Mouse (Mus musculus): ENCODE data around the gene Ly6g6c.

Ly6g6c gene

DNA sequence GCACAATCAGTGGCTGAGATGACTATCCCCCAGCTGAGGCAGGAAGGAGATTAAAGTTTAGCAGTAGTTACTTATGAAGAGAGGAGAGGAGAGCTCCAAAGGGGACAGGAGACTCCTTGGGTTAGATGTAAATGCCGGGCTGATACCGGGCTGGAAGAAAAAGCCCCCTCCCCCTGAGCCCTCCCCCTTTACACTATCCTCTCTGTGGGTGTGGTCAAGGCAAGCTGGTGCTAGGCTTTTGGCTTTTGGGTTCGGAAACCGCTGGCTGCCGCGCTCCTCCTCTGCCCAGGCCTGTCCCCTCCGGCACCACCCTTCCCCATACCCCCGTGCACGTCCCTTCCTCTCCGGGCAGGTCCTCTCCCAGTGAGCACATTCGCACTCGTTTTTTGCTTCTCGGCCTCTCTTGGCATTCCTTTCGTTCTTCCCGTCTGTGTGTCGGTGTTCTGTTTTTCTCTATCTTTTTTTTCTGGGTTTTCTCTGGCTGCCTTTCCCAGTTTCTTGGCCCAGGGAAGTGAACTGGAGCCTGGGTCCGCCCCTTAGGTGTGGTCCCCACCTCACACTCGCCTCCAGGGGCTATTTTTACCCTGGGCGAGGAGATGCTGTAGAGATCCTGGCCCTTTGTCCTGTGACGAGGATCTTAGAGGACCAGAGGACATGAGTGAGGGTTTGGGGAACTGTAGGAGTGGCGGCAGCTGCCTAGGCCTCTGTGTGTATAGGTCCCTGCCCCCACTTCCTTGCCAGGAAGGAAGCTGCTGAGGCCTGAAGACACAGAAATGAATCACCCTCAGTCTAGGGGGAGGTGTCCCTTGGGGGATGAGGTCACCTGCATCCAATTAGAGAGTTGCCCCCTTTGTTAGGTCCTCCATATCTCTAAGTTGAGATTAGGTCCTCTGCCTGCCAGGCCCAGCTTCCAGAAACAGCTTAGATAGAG lies 13.8 kb upstream of the Ly6g6c start:
- in situ Hi-C loops (cut with MboI; ENCODE audit: unreplicated experiment in 2 of 2), result no loop called here

DNA sequence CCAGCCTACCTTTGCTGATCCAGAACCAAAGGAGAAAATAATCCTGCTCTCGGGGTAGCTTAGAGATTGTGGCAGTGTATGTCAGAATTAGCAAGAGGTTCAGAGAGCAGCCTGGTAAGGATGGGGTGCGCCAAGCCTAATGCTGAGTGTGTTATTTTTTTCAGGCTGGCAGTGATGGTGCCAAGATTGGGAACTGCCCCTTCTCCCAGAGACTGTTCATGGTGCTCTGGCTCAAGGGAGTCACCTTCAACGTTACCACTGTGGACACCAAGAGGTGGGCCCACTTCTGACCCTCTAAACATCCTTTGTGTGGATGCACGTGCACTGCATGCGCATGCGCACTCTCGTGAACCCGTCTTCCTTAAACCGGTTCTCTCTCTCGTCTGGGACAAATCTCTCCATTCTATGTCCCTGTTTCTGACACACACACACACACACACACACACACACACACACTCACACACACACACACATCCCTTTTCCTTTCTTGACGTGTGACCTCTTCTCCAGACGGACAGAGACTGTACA lies 12.9 kb upstream of the Ly6g6c start:
- in situ Hi-C loops (cut with MboI; ENCODE audit: unreplicated experiment in 2 of 2), result no loop called here

DNA sequence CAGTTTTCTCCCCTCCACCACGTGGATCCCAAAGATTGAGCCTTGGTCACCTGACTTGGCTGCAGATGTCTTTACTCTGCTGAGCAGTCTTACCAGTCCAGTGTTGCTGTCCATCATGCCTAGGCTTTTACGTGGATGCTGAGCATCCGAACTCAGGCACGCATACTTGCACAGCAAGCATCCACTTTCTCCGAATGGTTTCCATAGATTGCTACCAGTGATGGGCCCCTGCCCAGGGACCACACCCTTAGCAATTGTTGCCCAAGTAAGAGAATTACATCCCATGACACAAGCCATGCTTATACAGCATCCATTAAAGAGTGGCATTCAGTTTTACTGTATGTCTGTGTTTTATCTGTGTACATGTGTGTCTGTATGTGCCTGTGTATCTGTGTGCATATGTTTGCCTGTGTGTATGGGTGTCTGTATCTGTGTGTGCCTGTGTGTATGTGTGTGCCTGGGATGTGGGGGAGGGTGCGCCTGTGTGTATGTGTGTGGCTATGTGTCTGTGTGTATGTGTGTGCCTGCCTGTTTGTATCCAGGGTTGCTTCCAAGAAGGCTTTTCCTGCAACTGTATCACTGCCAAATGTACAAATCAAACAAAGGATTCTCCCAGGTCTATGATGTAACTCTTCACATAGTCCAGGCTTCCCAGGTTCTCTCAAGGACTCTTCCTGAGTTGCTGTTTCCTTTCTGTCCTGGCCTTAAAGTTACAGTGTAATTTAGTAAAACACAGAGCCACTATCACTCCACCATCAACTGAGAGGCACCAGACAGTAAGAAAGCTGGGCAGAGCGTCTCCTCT lies 9.3 kb upstream of the Ly6g6c start:
- in situ Hi-C loops (cut with MboI; ENCODE audit: unreplicated experiment in 2 of 2), result loop anchor here in 1 of 2 experiments (5.0 kb wide), 1 partner anchor 34 kb away; no protein-coding TSS in a partner anchor

DNA sequence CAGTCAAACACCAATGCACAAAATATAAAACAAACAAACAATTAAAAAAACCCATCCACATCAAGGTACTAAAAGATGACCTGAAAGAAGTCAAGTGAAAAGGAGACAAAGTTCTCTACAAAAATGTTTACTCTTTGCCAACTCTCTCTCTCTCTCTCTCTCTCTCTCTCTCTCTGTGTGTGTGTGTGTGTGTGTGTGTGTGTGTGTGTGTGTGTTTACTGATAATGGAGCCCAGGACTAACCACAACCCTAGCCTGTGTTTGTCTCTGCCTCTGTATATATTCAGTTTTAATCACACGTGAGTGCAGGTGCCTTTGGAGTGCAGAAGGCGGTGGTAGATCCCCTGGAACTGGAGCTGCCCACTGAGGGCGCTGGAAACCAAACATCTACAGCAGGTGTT lies 8.1 kb upstream of the Ly6g6c start:
- in situ Hi-C loops (cut with MboI; ENCODE audit: unreplicated experiment in 2 of 2), result loop anchor here in 1 of 2 experiments (5.0 kb wide), 1 partner anchor 35 kb away; no protein-coding TSS in a partner anchor

DNA sequence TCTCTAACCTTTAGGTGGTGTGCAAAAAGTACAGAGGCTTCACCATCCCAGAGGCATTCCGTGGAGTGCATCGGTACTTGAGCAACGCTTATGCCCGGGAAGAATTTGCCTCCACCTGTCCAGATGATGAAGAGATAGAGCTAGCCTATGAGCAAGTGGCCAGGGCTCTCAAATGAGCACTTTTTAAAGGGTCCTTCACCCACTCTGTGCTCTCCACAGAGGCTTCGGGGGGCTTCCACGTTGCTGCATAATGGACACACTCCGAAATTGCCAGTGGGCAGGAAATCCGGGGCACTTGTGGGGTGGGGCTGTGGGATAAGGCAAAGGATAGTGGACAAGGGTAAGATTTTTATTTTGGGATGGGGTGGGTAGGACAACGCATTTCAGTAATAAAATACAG lies 6.9 kb upstream of the Ly6g6c start:
- in situ Hi-C loops (cut with MboI; ENCODE audit: unreplicated experiment in 2 of 2), result loop anchor here in 1 of 2 experiments (5.0 kb wide), 1 partner anchor 36 kb away; no protein-coding TSS in a partner anchor

DNA sequence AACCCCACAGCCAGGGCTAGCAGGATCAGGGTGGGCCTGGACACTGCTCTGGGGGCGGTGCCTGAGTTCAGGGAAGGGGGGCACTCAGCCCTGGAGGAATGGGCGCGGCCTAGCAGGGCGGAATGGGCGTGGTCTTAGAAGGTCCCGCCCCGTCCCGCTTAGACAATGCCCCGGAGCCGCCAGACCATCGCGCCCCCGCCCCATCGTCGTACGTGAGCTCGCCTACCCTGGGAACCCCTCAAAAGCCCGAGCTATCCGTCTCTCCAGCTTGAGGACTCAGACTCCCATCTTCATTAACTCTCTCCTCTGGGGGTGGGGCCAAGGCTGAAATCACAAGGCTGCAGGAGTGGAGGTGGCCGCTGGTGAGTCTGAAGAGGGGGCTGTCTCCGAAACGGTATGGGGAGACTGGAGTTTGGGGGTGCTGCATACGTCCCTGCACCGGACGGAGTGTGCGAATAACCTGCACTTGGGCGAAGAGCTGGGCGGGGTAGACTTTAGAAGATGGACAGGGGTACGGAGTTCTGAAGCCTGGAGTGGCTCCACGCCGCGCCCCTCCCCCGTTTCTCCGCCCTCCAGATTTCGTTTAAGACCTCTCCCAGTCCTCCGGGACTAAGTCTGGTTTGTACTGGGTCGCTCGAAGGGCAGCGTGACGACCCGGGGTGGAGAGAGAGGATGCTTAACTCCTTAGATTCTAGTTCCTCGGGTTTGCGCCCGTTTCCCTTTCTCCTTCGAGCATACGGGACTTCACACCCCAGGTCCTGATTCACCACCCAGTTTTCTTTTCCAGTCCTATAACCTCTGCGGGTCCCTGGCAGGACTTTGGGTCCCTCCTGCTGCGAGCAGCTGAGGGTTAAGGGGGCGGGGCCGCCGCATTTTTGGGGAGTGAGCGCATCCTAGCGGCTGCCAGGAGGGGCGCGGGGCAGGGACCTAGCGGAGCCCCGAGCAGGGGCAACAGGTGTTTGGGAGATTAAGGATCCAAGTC lies 6.0 kb upstream of the Ly6g6c start, which contains the start of gene Ddah2:
Gene Ddah2 (plus strand): TSS at position 125 of the 982 bp plus-strand sequence.
- in situ Hi-C loops (cut with MboI; ENCODE audit: unreplicated experiment in 2 of 2), result loop anchor here in 1 of 2 experiments (5.0 kb wide), 1 partner anchor 37 kb away; no protein-coding TSS in a partner anchor

DNA sequence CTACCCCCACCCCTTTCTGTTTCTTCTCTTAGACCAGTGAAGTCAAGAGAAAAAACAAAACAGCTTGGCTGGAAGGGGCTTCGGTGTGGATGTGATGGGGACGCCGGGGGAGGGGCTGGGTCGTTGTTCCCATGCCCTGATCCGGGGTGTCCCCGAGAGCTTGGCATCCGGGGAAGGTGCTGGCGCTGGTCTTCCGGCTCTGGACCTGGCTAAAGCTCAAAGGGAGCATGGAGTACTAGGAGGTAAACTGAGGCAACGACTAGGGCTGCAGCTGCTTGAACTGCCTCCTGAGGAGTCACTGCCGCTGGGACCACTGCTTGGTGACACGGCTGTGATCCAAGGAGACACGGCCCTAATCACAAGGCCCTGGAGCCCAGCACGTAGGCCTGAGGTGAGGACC lies 5.1 kb upstream of the Ly6g6c start:
- in situ Hi-C loops (cut with MboI; ENCODE audit: unreplicated experiment in 2 of 2), result loop anchor here (5.0 kb wide), 2 partner anchors 38 to 47 kb away; partner anchors contain the start of gene Ly6g5c (in 1 of the 2)

DNA sequence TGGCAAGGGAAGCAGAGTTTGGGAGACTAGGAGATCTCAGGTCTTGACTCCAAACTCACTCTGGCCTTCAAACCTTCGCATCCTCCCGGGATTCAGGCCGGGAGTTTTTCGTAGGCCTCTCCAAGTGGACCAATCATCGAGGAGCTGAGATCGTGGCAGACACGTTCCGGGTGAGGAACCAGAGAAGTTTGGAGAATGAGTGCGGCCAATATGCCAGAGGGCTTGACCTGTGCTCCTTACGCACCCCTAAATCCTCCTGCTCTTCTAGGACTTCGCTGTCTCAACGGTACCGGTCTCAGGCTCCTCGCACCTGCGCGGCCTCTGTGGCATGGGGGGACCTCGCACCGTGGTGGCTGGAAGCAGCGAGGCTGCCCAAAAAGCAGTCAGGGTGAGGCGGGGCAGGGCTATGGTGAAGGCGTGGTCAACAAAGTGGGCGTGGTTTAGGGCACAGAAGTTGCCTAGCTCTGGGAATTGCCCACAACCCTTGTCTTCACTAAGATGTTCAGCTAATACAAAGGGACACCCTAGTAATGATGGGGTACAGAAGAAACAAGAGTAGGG lies 4.4 kb upstream of the Ly6g6c start:
- in situ Hi-C loops (cut with MboI; ENCODE audit: unreplicated experiment in 2 of 2), result loop anchor here (5.0 kb wide), 2 partner anchors 39 to 46 kb away; partner anchors contain the start of gene Ly6g5c (in 1 of the 2)

DNA sequence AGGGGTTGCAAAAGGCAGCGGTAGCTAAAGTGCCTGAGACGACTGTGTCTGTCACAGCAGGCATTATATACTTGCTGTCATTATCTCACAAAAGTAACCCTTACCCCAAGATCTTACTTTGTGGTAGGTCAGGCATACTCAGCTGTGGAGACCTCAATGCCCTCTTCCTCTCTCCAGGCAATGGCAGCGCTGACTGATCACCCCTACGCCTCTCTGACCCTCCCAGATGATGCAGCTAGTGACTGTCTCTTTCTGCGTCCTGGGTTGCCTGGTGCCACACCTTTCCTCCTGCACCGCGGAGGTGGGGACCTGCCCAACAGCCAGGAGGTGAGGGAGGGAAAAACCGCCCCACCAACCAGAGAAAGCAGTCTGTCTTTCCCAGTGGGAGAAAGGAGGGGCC lies 3.9 kb upstream of the Ly6g6c start:
- in situ Hi-C loops (cut with MboI; ENCODE audit: unreplicated experiment in 2 of 2), result loop anchor here (5.0 kb wide), 2 partner anchors 39 to 46 kb away; partner anchors contain the start of gene Ly6g5c (in 1 of the 2)

DNA sequence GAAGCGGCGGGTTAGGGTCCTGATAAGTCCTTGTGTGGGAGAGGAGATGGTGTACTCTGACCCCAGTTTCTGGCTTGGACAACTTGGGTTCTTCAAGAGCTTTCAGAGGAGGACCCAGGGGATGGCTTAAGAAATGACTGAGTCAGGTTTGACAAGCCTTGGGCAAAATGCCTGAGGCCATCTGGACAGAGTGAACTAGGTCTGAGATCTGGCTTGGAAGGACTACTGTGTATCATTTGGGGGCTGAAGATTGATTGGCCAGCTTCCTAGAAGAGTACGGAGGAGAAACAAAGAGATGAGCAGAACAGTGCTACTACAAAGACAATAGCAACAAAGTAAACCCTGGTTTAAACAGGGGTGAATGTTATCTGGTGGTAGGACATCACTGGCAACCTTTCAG lies 1.7 kb upstream of the Ly6g6c start:
- in situ Hi-C loops (cut with MboI; ENCODE audit: unreplicated experiment in 2 of 2), result loop anchor here (5.0 kb wide), 2 partner anchors 41 to 44 kb away; partner anchors contain the start of gene Ly6g5c (in 1 of the 2)

DNA sequence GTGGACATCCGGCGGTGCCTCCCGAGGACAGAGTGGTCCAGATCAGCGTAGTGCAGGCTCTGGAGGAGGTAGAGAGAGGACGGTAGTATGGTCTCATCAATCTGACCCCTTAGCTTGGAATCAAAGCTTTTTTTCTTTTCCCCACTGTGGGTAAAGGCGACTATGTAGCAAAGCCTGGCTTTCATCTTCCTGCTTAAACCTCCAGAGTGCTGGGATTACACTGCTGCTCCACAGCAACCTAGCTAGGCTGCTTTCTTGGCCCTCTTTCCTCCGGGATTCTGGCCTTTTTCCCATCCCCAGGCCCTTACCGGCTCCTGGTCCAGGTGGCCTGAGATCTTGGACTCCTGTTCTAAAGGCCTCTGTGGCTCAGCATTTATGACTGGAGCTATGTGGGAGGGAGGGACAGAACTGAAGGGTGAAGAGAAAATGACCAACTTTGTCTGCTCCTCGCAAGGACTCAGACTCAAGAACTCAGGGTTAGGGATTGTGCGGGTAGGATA lies 760 bp upstream of the Ly6g6c start:
- in situ Hi-C loops (cut with MboI; ENCODE audit: unreplicated experiment in 2 of 2), result loop anchor here (5.0 kb wide), 2 partner anchors 42 to 43 kb away; partner anchors contain the start of gene Ly6g5c (in 1 of the 2)

DNA sequence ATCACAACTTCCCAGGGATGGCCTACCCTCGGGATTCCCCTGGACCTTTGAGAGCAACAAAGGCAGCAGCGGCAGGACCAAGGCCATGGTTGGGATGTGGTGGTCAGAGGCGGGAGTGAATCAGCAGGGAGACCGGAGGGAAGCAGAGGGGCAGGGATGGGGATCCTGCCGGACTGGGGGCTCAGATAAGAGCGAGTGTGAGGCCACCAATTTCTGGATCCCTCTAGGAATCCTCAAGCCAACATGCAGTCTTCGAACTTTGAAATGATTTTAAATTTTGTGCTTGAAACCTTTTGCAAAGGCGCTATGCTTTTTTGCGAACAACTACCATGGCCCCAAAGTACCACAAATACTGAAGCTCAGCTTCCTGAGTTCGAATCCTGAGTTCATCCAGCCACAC lies 896 bp downstream of the Ly6g6c start, which contains the start of gene Mpig6b:
Gene Mpig6b (minus strand): TSS at position 101 of the 400 bp plus-strand sequence.
- in situ Hi-C loops (cut with MboI; ENCODE audit: unreplicated experiment in 2 of 2), result loop anchor here in 1 of 2 experiments (5.0 kb wide), 1 partner anchor 46 kb away; no protein-coding TSS in a partner anchor

DNA sequence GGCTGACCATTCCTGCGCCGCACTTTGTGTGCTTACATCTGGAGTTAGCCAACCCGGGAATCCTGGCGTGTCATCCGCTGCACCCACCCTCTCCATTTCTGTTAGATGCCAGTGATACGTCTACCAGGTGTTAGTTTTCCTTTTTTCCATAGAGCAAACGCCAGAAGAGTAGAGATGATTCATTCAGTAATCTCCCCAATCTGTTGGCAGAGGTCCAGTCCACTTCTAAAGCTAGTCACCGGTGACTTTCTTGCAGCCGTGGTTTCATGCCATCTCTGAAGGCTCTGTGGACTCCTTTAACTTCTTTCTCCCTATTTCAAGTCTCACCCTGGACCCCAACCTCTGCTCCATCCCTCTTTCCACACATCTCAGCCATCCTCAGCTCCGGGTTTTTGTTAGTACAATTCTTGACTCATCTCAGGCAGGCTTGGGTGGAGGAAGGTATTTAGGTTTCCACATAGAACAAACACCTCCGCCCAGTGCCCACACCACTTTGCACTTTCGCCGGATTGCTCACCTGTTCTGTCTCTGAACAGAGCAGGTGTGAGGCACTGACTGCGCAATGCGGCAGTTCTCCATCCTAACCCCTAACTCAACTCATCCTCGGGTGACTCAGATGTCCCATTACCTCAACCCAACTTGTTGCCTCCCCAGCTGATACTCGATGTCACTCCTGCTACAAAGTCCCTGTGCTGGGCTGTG lies 3.2 kb downstream of the Ly6g6c start:
- in situ Hi-C loops (cut with MboI; ENCODE audit: unreplicated experiment in 2 of 2), result loop anchor here in 1 of 2 experiments (5.0 kb wide), 1 partner anchor 44 kb away; no protein-coding TSS in a partner anchor

DNA sequence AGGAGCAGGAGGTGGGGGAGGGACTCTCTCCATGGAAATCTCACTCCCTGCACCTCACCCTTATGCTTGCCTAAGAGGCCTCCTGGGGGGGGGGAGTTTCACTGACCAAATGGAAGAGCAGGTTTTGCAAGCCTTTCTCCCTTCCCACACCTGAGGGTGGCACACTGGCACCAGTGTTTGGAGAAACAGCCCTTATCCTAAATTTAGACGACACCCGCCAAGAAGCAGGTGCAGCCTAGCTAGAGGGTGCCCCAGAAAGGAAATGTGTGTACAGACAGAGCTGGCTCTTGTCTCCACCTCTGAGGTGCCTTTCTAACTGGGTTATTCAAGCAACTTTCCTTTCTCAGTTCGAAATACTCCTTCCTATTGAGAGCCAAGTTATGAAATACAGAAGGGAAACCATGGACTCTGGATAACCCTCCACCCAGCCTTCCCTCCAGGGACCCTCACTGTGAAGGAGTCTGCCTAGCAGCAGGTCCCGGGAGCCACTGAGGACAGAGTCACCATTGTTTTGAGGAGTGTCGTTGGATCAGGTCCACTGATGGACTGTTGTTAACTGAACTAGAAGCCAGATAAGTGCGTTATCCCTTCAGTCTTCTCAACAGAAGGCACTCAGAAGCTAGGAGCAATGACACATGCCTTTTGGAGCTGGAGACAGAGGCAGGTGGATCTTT lies 5.5 kb downstream of the Ly6g6c start:
- in situ Hi-C loops (cut with MboI; ENCODE audit: unreplicated experiment in 2 of 2), result no loop called here

DNA sequence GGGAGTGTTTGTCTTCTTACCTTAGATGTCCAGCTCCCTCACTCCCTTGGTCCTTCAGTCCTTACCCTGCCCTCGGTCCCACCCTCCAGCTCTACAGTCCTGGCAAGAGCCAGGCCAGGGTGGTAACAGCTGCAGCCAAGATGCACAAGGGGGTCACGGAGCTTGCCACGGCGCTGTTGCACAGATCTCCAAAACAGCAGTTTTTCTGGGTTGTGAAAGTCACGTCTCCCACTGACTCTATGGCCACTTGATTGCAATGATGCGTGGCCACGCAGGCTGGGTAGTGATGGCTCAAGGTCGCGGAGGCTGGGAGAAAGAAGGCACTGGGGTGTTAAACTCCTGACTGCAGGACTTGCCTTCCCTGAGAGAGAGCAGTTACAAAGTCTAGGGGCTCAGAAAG lies 6.3 kb downstream of the Ly6g6c start:
- in situ Hi-C loops (cut with MboI; ENCODE audit: unreplicated experiment in 2 of 2), result no loop called here

DNA sequence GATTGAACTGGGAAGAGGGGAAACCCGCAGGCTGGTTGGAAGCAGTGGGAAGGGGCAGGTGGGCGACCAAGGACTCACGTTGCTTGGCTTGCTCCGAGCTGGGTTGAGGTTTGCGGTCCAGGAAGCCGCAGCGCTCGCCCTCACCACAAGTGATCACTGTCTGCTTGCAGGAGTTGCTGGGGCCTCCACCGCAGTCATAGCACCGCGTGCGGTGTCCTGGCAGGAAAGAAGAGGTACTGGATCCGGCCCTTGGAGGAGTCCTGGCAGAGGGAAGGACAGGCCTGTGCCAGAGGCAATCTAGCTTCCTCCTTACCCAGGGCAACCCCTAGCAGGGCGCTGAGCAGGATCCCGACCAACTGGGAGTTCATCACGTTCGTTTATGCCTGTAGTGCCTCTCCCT lies 8.9 kb downstream of the Ly6g6c start:
- in situ Hi-C loops (cut with MboI; ENCODE audit: unreplicated experiment in 2 of 2), result no loop called here

DNA sequence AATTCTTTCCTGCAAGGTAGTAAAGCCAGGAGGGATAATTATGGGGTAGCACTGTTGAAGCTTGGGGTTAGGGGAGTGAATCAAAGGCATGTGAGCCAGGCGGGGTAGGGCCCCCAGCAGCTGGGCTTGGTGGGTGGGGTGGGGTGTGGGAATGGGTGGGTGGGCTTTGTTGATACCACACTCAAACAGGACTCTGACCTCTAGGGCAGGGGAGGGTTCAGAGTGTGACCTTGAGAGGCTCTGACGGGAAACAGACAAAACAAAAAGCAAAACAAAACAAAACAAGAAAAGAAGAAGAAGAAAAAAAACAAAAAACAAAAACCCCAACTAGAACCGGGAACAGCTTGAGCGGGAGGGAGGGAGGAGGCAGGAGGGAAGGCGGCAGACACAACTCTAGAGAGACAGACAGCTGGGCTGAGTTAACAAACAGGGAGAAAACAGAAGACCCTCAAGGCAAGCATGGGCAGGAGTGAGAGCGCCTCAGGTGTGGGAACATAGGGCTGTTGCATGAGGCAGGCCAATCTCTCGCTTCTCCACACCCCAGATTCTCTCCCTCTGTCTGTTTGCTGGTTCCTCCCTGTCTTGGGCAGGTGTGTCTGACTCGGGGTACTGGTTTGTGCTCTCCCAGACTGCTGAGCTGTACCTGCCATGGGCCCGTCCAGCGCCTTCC lies 11.5 kb downstream of the Ly6g6c start, which contains the start of gene Ly6g6e:
Gene Ly6g6e (plus strand): TSS at position 396 of the 670 bp plus-strand sequence.
- in situ Hi-C loops (cut with MboI; ENCODE audit: unreplicated experiment in 2 of 2), result loop anchor here in 1 of 2 experiments (25.0 kb wide), 1 partner anchor 214 kb away; the partner anchor contains the start of genes Cfb, Nelfe and Skiv2l

Measured in v-Abl transformed pro-B cells (cell line).